Mouse (Mus musculus) lung, embryonic 16.5 days (tissue): ENCODE results near the gene Adcyap1r1. TPM values are rescaled to one million over a fixed set of nuclear protein-coding genes. Genes with fewer than 3 reads are reported as not detected.

Source experiments
- ATAC-seq: fragments of 200-750 bp; cut with Nextera tagmentation; 2 replicates; pipeline ENCODE4 v1.8.0; 2017; ENCODE audit warnings: low read depth, mild to moderate bottlenecking, moderate library complexity
- H3K27ac ChIP-seq: fragments of 300-500 bp; sonication (generic); 2 replicates; pipeline ENCODE4 v1.5.1; 2014; ENCODE audit warnings: mild to moderate bottlenecking, control low read depth, low read length
- H3K27me3 ChIP-seq: fragments of 300-500 bp; sonication (generic); 2 replicates; pipeline ENCODE4 v1.6.1; 2014; ENCODE audit warnings: low read depth, low read length, mixed read lengths; ENCODE audit not compliant: control insufficient read depth, insufficient read depth
- H3K36me3 ChIP-seq: fragments of 300-500 bp; sonication (generic); 2 replicates; pipeline ENCODE4 v1.6.1; 2014; ENCODE audit warnings: low read length; ENCODE audit not compliant: control insufficient read depth, insufficient read depth
- H3K4me1 ChIP-seq: fragments of 300-500 bp; sonication (generic); replicated peaks from 2 replicates; pipeline ENCODE4 v1.6.1; 2014; ENCODE audit warnings: low read length, mixed read lengths; ENCODE audit not compliant: control insufficient read depth, insufficient read depth
- H3K4me2 ChIP-seq: fragments of 300-500 bp; sonication (generic); 2 replicates; pipeline ENCODE4 v1.6.1; 2014; ENCODE audit warnings: low read depth, low read length, control low read depth
- H3K4me3 ChIP-seq: fragments of 300-500 bp; sonication (generic); 2 replicates; pipeline ENCODE4 v1.5.1; 2014; ENCODE audit warnings: mild to moderate bottlenecking, low read length, control low read depth
- H3K9ac ChIP-seq: fragments of 300-500 bp; sonication (generic); 2 replicates; pipeline ENCODE4 v1.6.1; 2014; ENCODE audit warnings: low read length, control low read depth
- H3K9me3 ChIP-seq: fragments of 300-500 bp; sonication (generic); 2 replicates; pipeline ENCODE4 v1.6.1; 2016; ENCODE audit warnings: low read length; ENCODE audit not compliant: control insufficient read depth
- WGBS: fragments of 180-500 bp; shearing (Covaris S2); extraction: QIAGEN DNeasy Blood & Tissue Kit; methylation state at CpG from one replicate; pipeline ENCODE4 v1.1.7; 2014; 5-methylcytosine and 5-hydroxymethylcytosine counted together
- microRNA-seq: library from miRNA; unstranded; fragments of <30 nt; microRNA quantifications from one replicate; pipeline ENCODE4, GENCODE M21; 2016
- polyA plus RNA-seq: library from polyadenylated mRNA; unstranded; fragments of >200 nt; fragmentation: Nextera tagmentation; extraction: Ambion mirVana; gene quantifications from 2 replicates; pipeline ENCODE4 v1.2.1, GENCODE M21; 2015

The Adcyap1r1 gene
- polyA plus RNA-seq, 1 experiment from 2014 or later = 0.58 TPM

DNA sequence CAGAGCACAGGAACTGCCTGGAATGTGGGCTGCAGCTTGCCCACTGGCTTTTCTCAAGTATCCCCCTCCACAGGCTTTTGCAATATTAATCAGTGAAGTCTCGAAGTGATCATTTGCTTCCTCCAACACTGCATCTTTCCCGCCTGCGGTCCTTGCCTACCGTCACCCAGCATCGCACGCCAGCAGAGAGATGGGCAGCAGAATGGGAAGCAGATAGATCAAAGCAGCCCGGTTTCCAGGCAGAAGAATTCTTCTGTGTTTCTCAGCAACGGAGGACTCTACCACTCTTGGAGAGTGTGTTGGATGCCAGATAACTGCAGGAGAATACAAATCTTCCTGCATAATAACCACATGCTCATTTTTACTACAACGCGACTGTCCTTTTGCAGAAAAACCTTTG lies 87.4 kb downstream of the Adcyap1r1 start:
- no peak for ATAC-seq

DNA sequence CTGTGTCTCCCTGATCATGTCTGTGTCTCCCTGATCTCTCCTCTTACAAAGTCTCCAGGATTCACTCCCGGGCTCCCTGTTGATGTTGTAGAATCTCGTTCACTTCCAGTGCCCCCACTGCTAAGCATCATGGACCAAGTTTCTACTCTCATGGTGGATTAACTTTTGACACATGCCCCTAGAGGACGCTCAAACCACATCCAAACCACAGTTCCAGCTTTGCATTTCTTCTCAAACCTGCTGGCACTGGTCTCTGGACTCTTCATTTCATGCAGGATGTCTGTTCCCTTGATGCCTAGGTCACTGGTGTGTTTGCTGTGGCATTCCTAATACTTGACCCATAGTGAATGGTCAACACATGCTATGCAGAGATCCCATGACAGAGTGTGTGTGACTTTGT lies 90.6 kb downstream of the Adcyap1r1 start:
- ATAC-seq = no peak
- H3K4me1 ChIP-seq = no peaks in the 10 kb centered on the region
- H3K9me3 ChIP-seq = no peaks in the 10 kb centered on the region
- no peak overlapping the region for H3K4me2 ChIP-seq
- WGBS = 44% methylated on average over 3 of the region's 3 CpGs
- no peak overlapping the region for H3K4me3 ChIP-seq
- H3K27me3 ChIP-seq = no peaks in the 10 kb centered on the region
- H3K27ac ChIP-seq = no peak overlapping the region
- no peaks in the 10 kb centered on the region for H3K36me3 ChIP-seq
- H3K9ac ChIP-seq = no peak overlapping the region

More for the DNA sequence above, 87.4 kb downstream of the Adcyap1r1 start:
- H3K27me3 ChIP-seq = no peaks in the 10 kb centered on the region
- no peaks in the 10 kb centered on the region for H3K36me3 ChIP-seq
- no peaks in the 10 kb centered on the region for H3K4me1 ChIP-seq
- no peak overlapping the region for H3K9ac ChIP-seq
- H3K4me2 ChIP-seq = no peak overlapping the region
- H3K4me3 ChIP-seq = no peak overlapping the region
- no peak overlapping the region for H3K27ac ChIP-seq
- 58% methylated on average over 10 of the region's 10 CpGs for WGBS
- H3K9me3 ChIP-seq = no peaks in the 10 kb centered on the region

DNA sequence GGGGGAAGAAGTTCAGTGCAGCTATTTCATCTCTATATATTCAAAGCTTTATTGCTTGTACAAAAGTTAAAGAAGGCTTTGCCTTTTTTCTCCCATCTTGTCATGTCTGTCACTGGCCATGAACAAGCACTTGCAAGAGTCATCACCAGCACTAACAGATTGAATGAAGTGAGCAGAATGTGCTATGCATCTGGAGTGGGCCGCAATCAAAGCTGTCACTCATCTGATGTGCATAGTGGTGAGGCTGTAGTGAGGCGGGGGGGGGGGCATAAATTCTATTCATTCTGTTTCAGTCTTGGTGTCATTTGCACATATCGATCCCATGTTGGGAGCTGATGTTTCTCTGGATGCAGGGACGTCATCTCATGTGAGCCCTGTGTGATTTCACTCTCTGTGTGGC lies 91.6 kb downstream of the Adcyap1r1 start:
- Histone ChIP-seq H3K9ac (no peak overlapping the region), H3K36me3 (no peaks in the 10 kb centered on the region), H3K4me3 (no peak overlapping the region), H3K27ac (no peak overlapping the region), H3K27me3 (no peaks in the 10 kb centered on the region), H3K9me3 (no peaks in the 10 kb centered on the region), H3K4me1 (no peaks in the 10 kb centered on the region), H3K4me2 (no peak overlapping the region)
- ATAC-seq = no peak
- WGBS = 81% methylated on average over 4 of the region's 4 CpGs

DNA sequence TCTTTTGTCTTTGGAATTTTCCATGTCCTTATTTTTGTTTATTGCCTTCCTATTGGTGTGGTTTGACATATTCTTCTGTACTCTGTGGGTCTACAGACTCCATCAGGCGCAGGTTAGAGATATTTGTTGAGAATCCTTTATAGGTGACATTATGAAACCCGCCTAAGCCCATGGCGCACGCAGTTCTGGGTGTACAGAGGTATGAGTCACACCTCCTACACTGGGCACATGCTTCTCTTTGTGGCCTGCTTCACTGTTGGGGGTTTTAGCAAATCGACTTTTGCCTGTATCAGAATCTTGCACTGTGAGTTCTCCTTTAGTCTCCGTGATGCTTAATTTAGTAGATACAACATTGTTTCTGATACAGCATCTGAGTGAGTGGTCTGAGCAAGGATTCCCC lies 97.4 kb downstream of the Adcyap1r1 start:
- Histone ChIP-seq H3K4me3 (no peak overlapping the region), H3K4me2 (no peak overlapping the region), H3K27me3 (no peaks in the 10 kb centered on the region), H3K9me3 (no peaks in the 10 kb centered on the region), H3K27ac (no peak overlapping the region), H3K9ac (no peak overlapping the region), H3K4me1 (no peaks in the 10 kb centered on the region), H3K36me3 (no peaks in the 10 kb centered on the region)
- WGBS = 85% methylated on average over 6 of the region's 6 CpGs
- ATAC-seq = no peak

DNA sequence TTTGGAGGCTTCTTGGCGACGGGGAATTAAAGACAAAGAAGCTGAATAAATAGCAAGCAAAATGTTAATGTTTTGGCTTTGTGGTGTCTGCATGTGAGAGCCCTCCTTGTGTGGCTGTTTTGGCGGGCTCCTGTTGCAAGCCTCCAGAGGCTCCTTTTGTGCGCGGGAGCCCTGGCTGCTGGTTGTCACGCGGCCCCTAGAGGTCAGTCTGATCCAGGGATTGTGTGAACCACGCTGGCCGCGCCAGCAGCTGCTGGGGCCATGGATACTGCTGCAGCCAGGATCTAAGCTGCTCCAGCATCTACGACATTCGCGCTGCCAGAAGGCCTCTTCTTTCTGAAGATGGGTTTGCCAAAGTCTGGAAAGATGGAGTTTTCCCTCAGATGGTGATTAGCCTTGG lies 99.1 kb downstream of the Adcyap1r1 start:
- H3K4me1 ChIP-seq = no peaks in the 10 kb centered on the region
- WGBS = 37% methylated on average over 13 of the region's 13 CpGs
- H3K4me2 ChIP-seq = no peak overlapping the region
- no peaks in the 10 kb centered on the region for H3K36me3 ChIP-seq
- H3K4me3 ChIP-seq = no peak overlapping the region
- no peaks in the 10 kb centered on the region for H3K9me3 ChIP-seq
- no peaks in the 10 kb centered on the region for H3K27me3 ChIP-seq
- ATAC-seq = no peak
- H3K9ac ChIP-seq = no peak overlapping the region
- H3K27ac ChIP-seq = no peak overlapping the region

Small RNA genes lying within 50 kb of the gene (microRNA-seq; reads per million reads assigned to microRNA genes)
- not detected for gene Gm44352

Other genes starting within 250 kb of the Adcyap1r1 start
- gene Mindy4, start 248.6 kb upstream of the Adcyap1r1 start, polyA plus RNA-seq = 18.5 and 18.6 TPM in 2 replicates
- gene Aqp1, start 115.5 kb upstream of the Adcyap1r1 start, polyA plus RNA-seq = 70.5 and 84.9 TPM in 2 replicates
- gene Ghrhr, start 75.7 kb upstream of the Adcyap1r1 start, polyA plus RNA-seq = 0.10 TPM in 1 of 2 replicates, not detected in the other
- gene Neurod6, start 229.3 kb downstream of the Adcyap1r1 start, polyA plus RNA-seq = 0.31 TPM in 1 of 2 replicates, not detected in the other